Mouse (Mus musculus) liver, embryonic 14.5 days (tissue): ENCODE data around the gene Odf3l2. TPM values are rescaled to one million over a fixed set of nuclear protein-coding genes. Genes with fewer than 3 reads are reported as not detected.

Experiments
- ATAC-seq: fragments of 200-750 bp; cut with Nextera tagmentation; 2 replicates; pipeline ENCODE4 v1.8.0; 2017; ENCODE audit warnings: moderate number of reproducible peaks, mild to moderate bottlenecking, moderate library complexity; ENCODE audit not compliant: insufficient read depth
- DNase-seq, 3 experiments: peaks; one replicate each; pipeline ENCODE4 v3.0.0-alpha.2; 2012 to 2013; ENCODE audit warnings: low read depth in 3 of 3, low spot score in 3 of 3
- H3K27ac ChIP-seq: fragments of 300-500 bp; sonication (generic); 2 replicates; pipeline ENCODE4 v1.5.1; 2014; ENCODE audit warnings: moderate library complexity, mild to moderate bottlenecking, control low read depth, inconsistent platforms
- H3K27me3 ChIP-seq: fragments of 300-500 bp; sonication (generic); 2 replicates; pipeline ENCODE4 v1.6.1; 2014; ENCODE audit warnings: mild to moderate bottlenecking, low read length, moderate library complexity; ENCODE audit not compliant: control insufficient read depth, insufficient read depth
- H3K36me3 ChIP-seq: fragments of 300-500 bp; sonication (generic); replicated peaks from 2 replicates; pipeline ENCODE4 v1.6.1; 2014; ENCODE audit warnings: low read depth; ENCODE audit not compliant: control insufficient read depth, insufficient read depth
- H3K4me1 ChIP-seq, 2 experiments: fragments of 200-500 bp in 1 of 2; fragments of 300-500 bp in 1 of 2; sonication (generic) in 1 of 2; replicated peaks; 2 replicates each; pipeline ENCODE4 v1.6.1; 2012 to 2014; ENCODE audit warnings: antibody characterized with exemption in 1 of 2, inconsistent platforms in 1 of 2, low read length in 1 of 2; ENCODE audit not compliant: control insufficient read depth in 2 of 2, insufficient read depth in 2 of 2
- H3K4me2 ChIP-seq: fragments of 300-500 bp; sonication (generic); 2 replicates; pipeline ENCODE4 v1.6.1; 2014; ENCODE audit warnings: low read depth, mild to moderate bottlenecking, control low read depth, moderate library complexity
- H3K4me3 ChIP-seq, 2 experiments: fragments of 200-500 bp in 1 of 2; fragments of 300-500 bp in 1 of 2; sonication (generic) in 1 of 2; 2 replicates each; pipeline ENCODE4 v1.5.1; 2012 to 2014; ENCODE audit warnings: low read depth in 2 of 2, low read length in 2 of 2, mild to moderate bottlenecking in 2 of 2, control low read depth in 1 of 2, inconsistent platforms in 1 of 2, moderate library complexity in 1 of 2; ENCODE audit not compliant: insufficient read depth in 1 of 2
- H3K9ac ChIP-seq: fragments of 300-500 bp; sonication (generic); replicated peaks from 2 replicates; pipeline ENCODE4 v1.6.1; 2014; ENCODE audit warnings: mild to moderate bottlenecking, control low read depth, moderate library complexity
- H3K9me3 ChIP-seq: fragments of 300-500 bp; sonication (generic); 2 replicates; pipeline ENCODE4 v1.6.1; 2016; ENCODE audit warnings: low read length, mixed read lengths; ENCODE audit not compliant: control insufficient read depth
- CTCF ChIP-seq: IDR thresholded peaks from 2 replicates; pipeline ENCODE4 v1.5.1; 2016; ENCODE audit warnings: antibody characterized with exemption, low read depth, control low read depth
- EP300 ChIP-seq: IDR thresholded peaks from 2 replicates; pipeline ENCODE4 v1.6.1; 2016; ENCODE audit warnings: antibody characterized with exemption, low read depth
- WGBS: fragments of 180-500 bp; shearing (Covaris S2); extraction: QIAGEN DNeasy Blood & Tissue Kit; methylation state at CpG from one replicate; pipeline ENCODE4 v1.1.7; 2014; ENCODE audit not compliant: insufficient replicate concordance; 5-methylcytosine and 5-hydroxymethylcytosine counted together
- polyA plus RNA-seq, 2 experiments: library from polyadenylated mRNA; depleted of rRNA in 1 of 2; stranded (reverse) in 1 of 2; unstranded in 1 of 2; fragments of >200 nt; fragmentation: Nextera tagmentation in 1 of 2; extraction: Ambion mirVana in 1 of 2; gene quantifications; 2 replicates each; pipeline versions ENCODE4 v1.2.1 to v1.2.3; 2012 to 2014

Odf3l2 gene
- polyA plus RNA-seq, 2 experiments = not detected

DNA sequence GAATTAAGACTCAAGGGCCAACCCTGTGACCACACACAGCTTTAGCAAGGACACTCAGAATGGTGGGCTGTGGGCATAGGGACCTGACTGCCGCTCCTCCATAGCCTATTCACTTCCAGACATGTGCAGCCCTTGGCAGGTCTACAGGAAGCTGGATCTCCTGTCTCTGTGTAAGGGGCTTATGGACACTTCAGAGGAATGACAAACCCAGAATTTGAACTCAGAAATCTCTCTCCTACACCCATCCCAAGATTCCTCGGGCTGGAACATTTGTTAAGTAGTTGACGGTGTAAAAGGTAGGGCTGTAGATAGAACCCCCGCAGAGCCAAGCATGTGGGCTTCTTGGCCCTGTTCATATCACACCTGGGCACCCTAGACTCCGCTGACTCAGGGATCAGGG is 29.2 kb downstream of the Odf3l2 start:
- Histone ChIP-seq H3K4me2 (no peak overlapping the region), H3K36me3 (no peaks in the 10 kb centered on the region), H3K4me3 (no peak overlapping the region), H3K27me3 (peaks cover 23% of the 10 kb centered on the region), H3K4me1 (no peaks in the 10 kb centered on the region), H3K27ac (no peak overlapping the region), H3K9ac (no peak overlapping the region), H3K9me3 (no peaks in the 10 kb centered on the region)
- ATAC-seq = no peak
- TF ChIP-seq EP300 (no peak), CTCF (no peak)
- no peak for DNase-seq
- 61% methylated on average over 5 of the region's 5 CpGs for WGBS

- no peak for ATAC-seq
- Histone ChIP-seq H3K9me3 (no peaks in the 10 kb centered on the region), H3K36me3 (no peaks in the 10 kb centered on the region), H3K4me3 (no peak overlapping the region), H3K27me3 (peaks cover 23% of the 10 kb centered on the region), H3K4me2 (no peak overlapping the region), H3K27ac (no peak overlapping the region), H3K9ac (no peak overlapping the region), H3K4me1 (no peaks in the 10 kb centered on the region)
- no peak for TF ChIP-seq EP300
- TF ChIP-seq CTCF = no peak
- DNase-seq = no peak
- 15% methylated on average over 8 of the region's 8 CpGs for WGBS
Observed at GRCm38 (mm10) chr10:79615860-79616259, 29.7 kb downstream of the Odf3l2 start.

DNA sequence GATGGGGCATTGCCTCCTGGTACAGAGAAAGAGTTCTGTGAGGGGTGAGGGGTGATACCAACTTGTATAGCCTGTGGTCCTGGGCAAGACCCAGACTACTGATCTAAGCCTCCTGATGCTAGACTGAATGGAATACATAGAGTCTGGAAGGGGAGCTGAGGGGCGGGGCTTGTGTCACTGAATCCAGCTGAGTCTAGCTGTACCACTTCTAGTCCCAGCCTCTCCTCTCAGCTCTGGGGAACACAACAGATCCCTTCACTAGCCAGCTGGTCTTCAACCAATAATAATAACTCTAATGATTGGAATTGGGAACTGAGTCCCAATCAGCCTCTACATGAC is 31.3 kb downstream of the Odf3l2 start:
- Histone ChIP-seq H3K4me2 (no peak overlapping the region), H3K27ac (no peak overlapping the region), H3K27me3 (peaks cover 23% of the 10 kb centered on the region), H3K4me1 (no peaks in the 10 kb centered on the region), H3K9me3 (no peaks in the 10 kb centered on the region), H3K36me3 (no peaks in the 10 kb centered on the region), H3K4me3 (no peak overlapping the region), H3K9ac (no peak overlapping the region)
- no peak for DNase-seq
- ATAC-seq = 0 out of 2 replicates have a peak, but pooled peaks have one; percentile 5
- 33% methylated on average over 1 of the region's 1 CpGs for WGBS
- no peak for TF ChIP-seq EP300
- no peak for TF ChIP-seq CTCF

GRCm38 (mm10) chr10:79613578-79614304 is 31.8 kb downstream of the Odf3l2 start, which contains the start of gene C2cd4c:
Gene C2cd4c (minus strand): TSS chr10:79614025.
- no peaks in the 10 kb centered on the region for H3K4me1 ChIP-seq
- no peak for TF ChIP-seq EP300
- TF ChIP-seq CTCF = no peak
- DNase-seq (peak; percentile 18 to 26 (median 20)), ATAC-seq (peak; percentile 71)
- peaks cover 23% of the 10 kb centered on the region for H3K27me3 ChIP-seq
- H3K4me2 ChIP-seq = peak within 1 kb of the TSS; percentile 53
- WGBS = 2% methylated on average over 60 of the region's 60 CpGs
- no peaks in the 10 kb centered on the region for H3K9me3 ChIP-seq
- no peak within 1 kb of the TSS for H3K9ac ChIP-seq
- H3K4me3 ChIP-seq = peak within 1 kb of the TSS; percentile 22 to 35; a peak in 3 of 4 replicates
- no peak within 1 kb of the TSS for H3K27ac ChIP-seq
- no peaks in the 10 kb centered on the region for H3K36me3 ChIP-seq

GRCm38 (mm10) chr10:79612192-79613135 is 33.1 kb downstream of the Odf3l2 start:
- no peak overlapping the region for H3K9ac ChIP-seq
- no peaks in the 10 kb centered on the region for H3K4me1 ChIP-seq
- H3K9me3 ChIP-seq = no peaks in the 10 kb centered on the region
- no peak overlapping the region for H3K4me2 ChIP-seq
- no peak overlapping the region for H3K4me3 ChIP-seq
- no peaks in the 10 kb centered on the region for H3K36me3 ChIP-seq
- no peak overlapping the region for H3K27ac ChIP-seq
- no peak for ATAC-seq
- TF ChIP-seq EP300 = no peak
- peak; percentile 40 for TF ChIP-seq CTCF
- DNase-seq = no peak
- WGBS = 14% methylated on average over 51 of the region's 51 CpGs
- peaks cover 23% of the 10 kb centered on the region for H3K27me3 ChIP-seq
